Mouse (Mus musculus): ENCODE data around the gene Hoxa9. TPM values are rescaled to one million over a fixed set of nuclear protein-coding genes. Genes with fewer than 3 reads are reported as not detected.

Gene Hoxa9
- polyA plus RNA-seq, 1 experiment: 13.6 TPM

DNA sequence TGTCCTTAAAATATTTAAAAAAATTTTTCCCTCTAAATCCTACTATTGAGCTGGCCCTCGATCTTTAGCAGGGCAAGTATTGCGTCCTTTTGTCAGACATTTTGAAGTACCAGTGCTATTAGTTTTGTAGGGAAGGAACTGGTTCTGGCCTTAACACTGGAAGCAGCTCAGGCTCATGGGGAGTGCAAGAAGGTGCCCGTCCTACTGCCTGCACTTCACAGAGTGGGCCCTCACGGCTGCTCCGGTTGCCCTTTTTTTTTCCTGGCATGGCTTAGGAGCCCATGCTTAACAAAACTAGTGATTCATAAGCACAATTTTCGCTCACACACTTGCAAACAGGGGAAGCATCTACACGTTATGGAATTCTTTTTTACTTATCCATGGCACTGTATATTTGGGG is 8.1 kb upstream of the Hoxa9 start:
- TF ChIP-seq POLR2A (IDR thresholded peaks at IDR 0.05; ENCODE audit: low read depth, low read length) (no peak), CTCF (IDR thresholded peaks at IDR 0.05; ENCODE audit: borderline replicate concordance, insufficient read depth, low read length) (no peak)
- no peaks in the 10 kb centered on the region for H3K4me1 ChIP-seq (ENCODE audit: control insufficient read depth, insufficient read depth, low read length)
- H3K4me3 ChIP-seq (ENCODE audit: insufficient read depth, low read length): peak overlapping the region; percentile 36
- H3K27ac ChIP-seq (ENCODE audit: insufficient read depth, low read length): no peak overlapping the region

DNA sequence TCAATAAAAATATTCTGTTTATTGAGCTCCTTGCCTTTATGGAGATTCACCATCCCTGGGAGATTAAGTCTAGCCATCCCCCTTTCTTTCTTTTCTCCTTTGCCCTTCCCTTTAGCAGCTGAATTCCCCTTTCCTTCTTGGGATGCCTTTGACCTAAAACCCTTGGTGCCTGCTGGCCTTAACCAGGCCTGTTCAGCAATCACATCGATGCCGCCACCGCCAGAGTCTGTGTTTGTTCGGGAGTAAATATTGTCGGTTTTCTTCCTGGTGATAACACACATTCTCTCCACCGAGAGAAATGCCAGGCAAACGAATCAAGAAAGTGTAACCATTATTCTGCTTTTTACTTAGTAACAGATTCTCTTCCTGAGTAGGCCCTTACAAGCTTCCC is 7.3 kb upstream of the Hoxa9 start:
- Histone ChIP-seq H3K4me1 (ENCODE audit: control insufficient read depth, insufficient read depth, low read length) (no peaks in the 10 kb centered on the region), H3K4me3 (ENCODE audit: insufficient read depth, low read length) (peak overlapping the region; percentile 20), H3K27ac (ENCODE audit: insufficient read depth, low read length) (peak overlapping the region; percentile 12; the same call in 1 of the 2 replicates)
- no peak for TF ChIP-seq CTCF (IDR thresholded peaks at IDR 0.05; ENCODE audit: borderline replicate concordance, insufficient read depth, low read length)
- no peak for TF ChIP-seq POLR2A (IDR thresholded peaks at IDR 0.05; ENCODE audit: low read depth, low read length)

DNA sequence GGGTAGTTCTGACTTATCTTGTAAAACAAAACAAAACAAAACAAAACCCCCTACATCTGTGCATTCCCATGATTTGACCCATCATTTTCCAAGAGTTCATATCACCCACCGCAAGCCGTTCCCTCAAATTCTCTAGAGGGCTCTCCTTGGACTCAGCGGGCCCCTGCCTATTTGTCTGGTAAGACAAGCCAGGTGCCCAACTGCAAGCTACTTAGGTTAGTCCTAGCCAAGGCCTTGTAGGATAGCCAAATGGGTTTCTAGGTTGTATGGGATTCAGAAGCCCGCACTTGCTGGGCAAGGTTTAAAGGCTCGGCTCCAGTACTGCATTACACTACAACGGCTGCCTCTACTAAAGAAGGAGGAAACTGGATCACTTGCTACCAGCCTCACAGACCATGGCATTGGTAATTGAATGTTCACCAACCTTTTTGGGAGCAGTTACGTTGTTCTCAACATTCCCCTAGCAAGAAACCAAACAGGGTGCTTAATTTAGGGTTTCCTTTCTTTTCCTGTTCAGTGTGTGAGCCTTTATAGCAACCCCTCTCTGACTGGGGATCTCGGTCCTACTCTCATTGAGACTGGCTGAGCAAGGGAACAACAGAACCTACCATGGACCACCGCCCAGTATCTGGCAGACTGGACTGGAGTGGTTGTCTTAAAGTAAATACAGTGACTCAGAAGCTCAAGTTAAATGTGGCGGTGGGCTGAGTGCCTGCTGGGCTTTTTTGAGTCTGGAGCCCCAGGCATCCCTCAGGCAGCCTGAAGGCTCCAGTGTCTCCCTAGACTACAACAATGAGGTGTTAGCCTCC is 6.7 kb upstream of the Hoxa9 start:
- Histone ChIP-seq H3K27ac (ENCODE audit: insufficient read depth, low read length) (peak overlapping the region; percentile 12; the same call in 1 of the 2 replicates), H3K4me1 (ENCODE audit: control insufficient read depth, insufficient read depth, low read length) (no peaks in the 10 kb centered on the region), H3K4me3 (ENCODE audit: insufficient read depth, low read length) (peak overlapping the region; percentile 20)
- no peak for TF ChIP-seq CTCF (IDR thresholded peaks at IDR 0.05; ENCODE audit: borderline replicate concordance, insufficient read depth, low read length)
- TF ChIP-seq POLR2A (IDR thresholded peaks at IDR 0.05; ENCODE audit: low read depth, low read length): no peak

DNA sequence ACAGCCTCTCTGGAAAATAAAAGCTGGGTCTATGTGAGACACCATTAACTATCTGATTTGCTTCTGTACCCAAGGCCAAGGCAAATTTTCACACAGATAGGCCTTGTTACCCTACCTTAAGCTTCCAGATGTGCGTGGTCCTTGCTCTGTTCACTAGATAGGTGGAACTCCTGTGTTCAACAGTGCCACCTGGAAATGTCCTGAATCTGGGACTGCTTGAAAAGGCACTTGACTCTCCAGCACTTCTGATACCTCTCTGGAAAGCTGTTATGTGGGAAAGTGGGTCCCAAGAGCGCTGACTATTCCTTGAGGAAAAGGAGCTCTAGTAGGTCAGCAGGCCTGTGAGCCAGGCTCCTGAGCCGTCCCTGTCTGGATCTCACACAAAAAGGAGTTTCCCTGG is 5.9 kb upstream of the Hoxa9 start:
- no peak overlapping the region for H3K27ac ChIP-seq (ENCODE audit: insufficient read depth, low read length)
- TF ChIP-seq CTCF (IDR thresholded peaks at IDR 0.05; ENCODE audit: borderline replicate concordance, insufficient read depth, low read length) (no peak), POLR2A (IDR thresholded peaks at IDR 0.05; ENCODE audit: low read depth, low read length) (no peak)
- no peaks in the 10 kb centered on the region for H3K4me1 ChIP-seq (ENCODE audit: control insufficient read depth, insufficient read depth, low read length)
- H3K4me3 ChIP-seq (ENCODE audit: insufficient read depth, low read length): no peak overlapping the region

DNA sequence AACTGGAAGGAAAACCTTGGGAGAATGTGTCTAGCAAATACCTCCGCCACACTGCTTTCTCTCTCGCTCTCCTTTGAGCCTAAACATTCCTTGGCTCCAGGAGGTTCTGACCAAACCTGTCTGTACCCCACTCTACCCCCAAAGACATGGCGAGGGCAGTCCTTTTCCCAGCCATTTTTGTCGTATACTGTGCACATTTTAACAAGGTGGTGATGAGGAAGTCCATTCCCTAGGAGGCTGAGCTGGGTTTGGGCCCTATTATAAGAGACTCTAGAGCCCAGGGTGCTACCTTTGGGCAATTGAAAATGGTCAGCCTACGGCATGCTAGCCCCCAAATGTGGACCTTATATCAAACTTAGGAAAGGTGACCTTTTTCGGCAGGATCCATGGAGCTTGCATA is 5.0 kb upstream of the Hoxa9 start:
- no peaks in the 10 kb centered on the region for H3K4me1 ChIP-seq (ENCODE audit: control insufficient read depth, insufficient read depth, low read length)
- TF ChIP-seq POLR2A (IDR thresholded peaks at IDR 0.05; ENCODE audit: low read depth, low read length) (no peak), CTCF (IDR thresholded peaks at IDR 0.05; ENCODE audit: borderline replicate concordance, insufficient read depth, low read length) (no peak)
- H3K27ac ChIP-seq (ENCODE audit: insufficient read depth, low read length): no peak overlapping the region
- no peak overlapping the region for H3K4me3 ChIP-seq (ENCODE audit: insufficient read depth, low read length)

DNA sequence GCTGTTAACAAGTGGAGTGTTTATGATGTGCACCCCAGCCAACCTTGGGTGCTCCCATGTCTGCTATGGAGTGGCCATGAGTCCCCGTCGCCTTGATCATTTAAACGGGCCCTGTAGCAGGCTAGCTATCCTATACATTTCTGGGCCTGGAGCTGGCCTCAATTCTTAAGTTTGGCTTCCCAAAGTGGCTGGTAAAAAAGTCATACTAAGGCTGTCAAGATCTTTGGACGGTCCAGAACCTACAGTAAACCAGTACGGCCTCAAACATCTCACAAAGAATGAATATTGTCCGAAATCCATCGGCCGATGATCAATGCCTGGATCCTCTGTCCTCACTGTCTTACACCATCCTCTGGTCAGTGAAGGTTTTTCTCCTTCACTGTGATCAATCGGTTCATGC is 4.4 kb upstream of the Hoxa9 start:
- Histone ChIP-seq H3K27ac (ENCODE audit: insufficient read depth, low read length) (no peak overlapping the region), H3K4me1 (ENCODE audit: control insufficient read depth, insufficient read depth, low read length) (no peaks in the 10 kb centered on the region), H3K4me3 (ENCODE audit: insufficient read depth, low read length) (no peak overlapping the region)
- TF ChIP-seq CTCF (IDR thresholded peaks at IDR 0.05; ENCODE audit: borderline replicate concordance, insufficient read depth, low read length): no peak
- no peak for TF ChIP-seq POLR2A (IDR thresholded peaks at IDR 0.05; ENCODE audit: low read depth, low read length)

DNA sequence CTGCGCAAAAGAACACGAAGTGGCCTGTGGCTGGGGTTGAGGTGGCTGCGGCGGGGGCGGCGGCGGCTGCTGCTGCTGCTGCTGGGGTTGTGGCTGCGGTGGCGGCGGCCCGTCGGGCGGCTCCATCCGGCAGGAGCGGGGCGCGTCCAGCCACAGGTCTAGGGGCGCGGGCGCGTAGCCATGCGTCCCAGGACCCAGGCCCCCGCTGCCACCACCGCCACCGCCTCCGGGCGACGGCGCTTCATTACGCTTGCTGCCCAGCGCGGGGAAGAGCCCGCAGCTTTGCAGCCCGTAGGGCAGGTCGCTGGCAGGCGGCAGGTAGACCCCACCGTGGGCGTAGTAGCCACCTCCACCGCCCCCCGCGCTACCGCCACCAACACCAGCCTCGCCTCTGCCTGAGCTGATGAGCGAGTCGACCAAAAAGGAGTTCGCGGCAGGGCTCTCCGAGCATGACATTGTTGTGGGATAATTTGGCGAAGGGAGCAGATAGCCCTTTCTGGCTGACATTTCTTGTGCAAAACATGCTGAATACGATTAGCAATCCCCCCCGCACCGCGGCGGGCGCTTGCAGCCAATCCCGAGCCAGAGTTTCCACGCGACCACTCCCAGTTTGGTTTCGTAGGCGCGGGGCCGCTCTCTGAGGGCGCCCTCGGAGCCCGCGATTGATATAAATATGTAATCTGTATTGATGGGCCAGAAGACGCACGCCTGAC is 3.7 kb upstream of the Hoxa9 start:
- H3K4me3 ChIP-seq (ENCODE audit: insufficient read depth, low read length): peak overlapping the region; percentile 52
- no peaks in the 10 kb centered on the region for H3K4me1 ChIP-seq (ENCODE audit: control insufficient read depth, insufficient read depth, low read length)
- H3K27ac ChIP-seq (ENCODE audit: insufficient read depth, low read length): no peak overlapping the region
- TF ChIP-seq POLR2A (IDR thresholded peaks at IDR 0.05; ENCODE audit: low read depth, low read length) (peak; percentile 67), CTCF (IDR thresholded peaks at IDR 0.05; ENCODE audit: borderline replicate concordance, insufficient read depth, low read length) (no peak)

DNA sequence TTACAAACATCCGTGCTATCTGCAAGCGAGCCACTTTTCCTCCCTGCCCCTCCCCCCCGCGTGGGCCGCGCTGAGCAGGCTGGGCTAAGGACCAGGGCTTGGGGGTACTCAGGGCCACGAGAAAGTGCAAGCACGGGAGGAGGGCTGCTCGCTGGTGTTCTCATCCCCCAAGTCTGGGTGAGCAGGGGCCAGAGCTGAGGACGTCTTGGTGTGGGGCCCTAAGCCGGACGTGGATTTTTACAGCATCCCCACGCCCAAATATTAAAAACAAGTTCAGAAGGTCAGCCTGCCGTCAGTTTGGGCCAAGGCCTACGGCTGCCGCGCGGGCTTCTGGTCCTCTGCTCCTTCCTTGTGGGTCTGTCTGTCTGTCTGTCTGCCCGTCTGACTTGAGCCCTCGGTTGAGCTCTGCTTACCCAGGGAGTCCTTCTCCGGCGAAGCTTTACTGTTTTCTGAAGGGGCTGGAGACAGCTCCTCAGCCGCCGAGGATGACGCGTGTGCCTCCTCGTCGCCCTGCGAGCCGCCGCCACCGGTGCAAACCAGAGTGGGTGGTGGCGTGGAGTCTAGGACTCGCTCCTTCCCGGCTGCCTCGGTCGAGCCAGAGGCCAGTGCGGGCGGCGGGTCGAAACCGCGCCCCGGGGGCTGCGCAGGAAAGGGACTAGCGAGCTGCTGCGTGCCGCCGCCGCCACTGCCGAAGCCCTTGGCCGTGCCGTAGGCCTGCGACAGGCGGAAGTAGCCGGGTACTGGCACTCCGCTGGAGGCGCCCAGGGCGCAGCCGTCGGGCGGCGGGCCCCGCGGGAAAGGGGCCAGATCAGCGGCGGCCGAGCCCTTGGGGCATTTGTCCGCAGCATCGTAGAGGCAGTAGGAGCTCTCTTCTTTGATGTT is 2.9 kb upstream of the Hoxa9 start:
- H3K4me3 ChIP-seq (ENCODE audit: insufficient read depth, low read length): peak overlapping the region; percentile 52
- H3K4me1 ChIP-seq (ENCODE audit: control insufficient read depth, insufficient read depth, low read length): no peaks in the 10 kb centered on the region
- peak overlapping the region; percentile 38 for H3K27ac ChIP-seq (ENCODE audit: insufficient read depth, low read length)
- TF ChIP-seq POLR2A (IDR thresholded peaks at IDR 0.05; ENCODE audit: low read depth, low read length) (0 out of 2 replicates have a peak, but pooled peaks have one; percentile 11), CTCF (IDR thresholded peaks at IDR 0.05; ENCODE audit: borderline replicate concordance, insufficient read depth, low read length) (no peak)

DNA sequence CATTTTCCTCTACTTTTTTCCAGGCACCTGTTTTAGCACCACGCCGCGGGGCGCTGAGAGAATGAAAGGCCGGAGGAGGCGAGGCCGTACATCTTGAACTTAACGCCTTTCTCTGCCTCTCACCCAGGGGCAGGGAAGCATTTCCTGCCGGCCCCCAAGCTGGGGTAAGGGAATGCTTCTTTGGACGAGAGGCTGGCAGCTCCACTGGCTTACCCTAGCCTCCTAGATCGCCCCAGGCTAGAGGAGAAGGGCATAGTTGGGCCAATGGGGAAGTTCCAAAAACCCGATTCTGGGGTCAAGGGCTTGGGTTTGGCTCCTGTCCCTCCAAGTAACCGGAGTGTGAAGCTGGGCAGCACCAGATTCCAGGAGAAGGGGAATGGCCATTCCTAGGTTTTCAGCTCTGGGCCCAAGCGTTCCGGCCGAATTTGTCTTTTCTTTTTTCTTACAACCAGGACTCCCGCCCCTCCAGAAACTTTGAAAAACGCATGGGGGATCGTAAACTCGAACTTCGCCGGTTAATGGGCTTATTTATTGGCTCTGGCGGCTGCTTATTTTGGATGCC is 2.2 kb upstream of the Hoxa9 start:
- no peak for TF ChIP-seq CTCF (IDR thresholded peaks at IDR 0.05; ENCODE audit: borderline replicate concordance, insufficient read depth, low read length)
- no peak for TF ChIP-seq POLR2A (IDR thresholded peaks at IDR 0.05; ENCODE audit: low read depth, low read length)
- Histone ChIP-seq H3K4me1 (ENCODE audit: control insufficient read depth, insufficient read depth, low read length) (no peaks in the 10 kb centered on the region), H3K27ac (ENCODE audit: insufficient read depth, low read length) (peak overlapping the region; percentile 38), H3K4me3 (ENCODE audit: insufficient read depth, low read length) (peak overlapping the region; percentile 52)
